Mouse (Mus musculus) heart, embryonic 15.5 days (tissue): ENCODE measurements around the gene St6gal1. TPM values are rescaled to one million over a fixed set of nuclear protein-coding genes. Genes with fewer than 3 reads are reported as not detected.

Experiments used
- ATAC-seq: fragments of 200-750 bp; cut with Nextera tagmentation; replicated peaks from 2 replicates; pipeline ENCODE4 v1.8.0; 2017; ENCODE audit warnings: low read depth, moderate TSS enrichment; ENCODE audit not compliant: insufficient number of reproducible peaks, insufficient read depth, low FRiP score
- H3K27ac ChIP-seq: fragments of 300-500 bp; sonication (generic); 2 replicates; pipeline ENCODE4 v1.5.1; 2015; ENCODE audit warnings: mild to moderate bottlenecking, inconsistent platforms
- H3K27me3 ChIP-seq: fragments of 300-500 bp; sonication (generic); 2 replicates; pipeline ENCODE4 v1.6.1; 2015; ENCODE audit warnings: inconsistent platforms
- H3K36me3 ChIP-seq: fragments of 300-500 bp; sonication (generic); 2 replicates; pipeline ENCODE4 v1.6.1; 2015; ENCODE audit warnings: mild to moderate bottlenecking, inconsistent platforms
- H3K4me1 ChIP-seq: fragments of 300-500 bp; sonication (generic); replicated peaks from 2 replicates; pipeline ENCODE4 v1.6.1; 2015; ENCODE audit warnings: inconsistent platforms
- H3K4me2 ChIP-seq: fragments of 300-500 bp; sonication (generic); 2 replicates; pipeline ENCODE4 v1.6.1; 2015; ENCODE audit warnings: inconsistent platforms, mild to moderate bottlenecking, moderate library complexity
- H3K4me3 ChIP-seq: fragments of 300-500 bp; sonication (generic); 2 replicates; pipeline ENCODE4 v1.5.1; 2015; ENCODE audit warnings: mild to moderate bottlenecking, inconsistent platforms
- H3K9ac ChIP-seq: fragments of 300-500 bp; sonication (generic); 2 replicates; pipeline ENCODE4 v1.6.1; 2015; ENCODE audit warnings: mild to moderate bottlenecking, inconsistent platforms
- H3K9me3 ChIP-seq: fragments of 300-500 bp; sonication (generic); replicated peaks from 2 replicates; pipeline ENCODE4 v1.6.1; 2016; ENCODE audit warnings: inconsistent platforms
- WGBS: fragments of 180-500 bp; shearing (Covaris S2); methylation state at CpG from one replicate; pipeline ENCODE4 v1.1.7; 2015; ENCODE audit warnings: mixed read lengths; 5-methylcytosine and 5-hydroxymethylcytosine counted together
- polyA plus RNA-seq: library from polyadenylated mRNA; unstranded; fragments of >200 nt; fragmentation: Nextera tagmentation; extraction: Ambion mirVana; gene quantifications from 2 replicates; pipeline ENCODE4 v1.2.1, GENCODE M21; 2015

Gene St6gal1
- polyA plus RNA-seq, 1 experiment from 2014 or later, result 14.8 TPM

- Histone ChIP-seq H3K4me3 (no peak overlapping the region), H3K4me2 (no peak overlapping the region), H3K9me3 (no peaks in the 10 kb centered on the region), H3K27ac (no peak overlapping the region; the same call in 1 of the 2 replicates), H3K9ac (no peak overlapping the region), H3K27me3 (0 out of 2 replicates have a peak, but pooled peaks cover 5% of the 10 kb centered on the region), H3K36me3 (no peaks in the 10 kb centered on the region), H3K4me1 (peaks cover 4% of the 10 kb centered on the region)
- 55% methylated on average over 5 of the region's 5 CpGs for WGBS
- no peak for ATAC-seq
Observed at GRCm38 (mm10) chr16:23291521-23291920, 67.0 kb downstream of the St6gal1 start.

GRCm38 (mm10) chr16:23294236-23294635 lies 69.7 kb downstream of the St6gal1 start:
- Histone ChIP-seq H3K4me1 (peaks cover 4% of the 10 kb centered on the region), H3K4me2 (no peak overlapping the region), H3K4me3 (no peak overlapping the region), H3K9ac (no peak overlapping the region), H3K27me3 (peaks cover 12% of the 10 kb centered on the region; the same call in 1 of the 2 replicates), H3K27ac (no peak overlapping the region), H3K9me3 (no peaks in the 10 kb centered on the region), H3K36me3 (no peaks in the 10 kb centered on the region)
- no peak for ATAC-seq
- 76% methylated on average over 3 of the region's 3 CpGs for WGBS

GRCm38 (mm10) chr16:23294747-23295146 lies 70.2 kb downstream of the St6gal1 start:
- H3K4me3 ChIP-seq, result no peak overlapping the region
- no peak overlapping the region for H3K27ac ChIP-seq
- peaks cover 4% of the 10 kb centered on the region for H3K4me1 ChIP-seq
- H3K9ac ChIP-seq, result no peak overlapping the region
- WGBS, result 91% methylated on average over 6 of the region's 6 CpGs
- no peak for ATAC-seq
- H3K36me3 ChIP-seq, result no peaks in the 10 kb centered on the region
- H3K4me2 ChIP-seq, result no peak overlapping the region
- H3K27me3 ChIP-seq, result peaks cover 12% of the 10 kb centered on the region; the same call in 1 of the 2 replicates
- H3K9me3 ChIP-seq, result no peaks in the 10 kb centered on the region

DNA sequence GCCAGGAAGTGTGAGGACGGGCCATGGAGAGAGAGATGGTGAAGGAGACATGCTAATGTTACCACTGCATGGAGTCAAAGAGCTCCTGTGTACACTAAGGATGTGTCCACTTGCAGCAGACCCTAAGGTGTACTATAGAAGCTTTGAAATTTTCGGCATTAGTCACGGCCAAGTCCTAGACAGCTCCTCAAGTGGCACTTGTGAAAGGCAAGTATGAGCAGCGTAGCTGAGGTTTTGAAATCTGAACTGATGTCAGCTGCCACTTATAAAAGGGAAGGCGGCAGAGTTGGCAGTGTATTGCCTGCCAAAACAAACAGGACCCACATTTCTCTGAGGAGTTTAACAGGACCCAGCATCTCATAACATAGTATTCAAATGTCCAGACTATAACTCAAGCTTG lies 71.2 kb downstream of the St6gal1 start:
- H3K27ac ChIP-seq, result no peak overlapping the region
- H3K36me3 ChIP-seq, result no peaks in the 10 kb centered on the region
- H3K4me1 ChIP-seq, result peaks cover 4% of the 10 kb centered on the region
- H3K4me3 ChIP-seq, result no peak overlapping the region
- H3K9ac ChIP-seq, result no peak overlapping the region
- WGBS, result 41% methylated on average over 5 of the region's 5 CpGs
- H3K4me2 ChIP-seq, result no peak overlapping the region
- H3K9me3 ChIP-seq, result no peaks in the 10 kb centered on the region
- ATAC-seq, result peak; percentile 58; the same call in 1 of the 2 replicates
- H3K27me3 ChIP-seq, result peaks cover 12% of the 10 kb centered on the region; the same call in 1 of the 2 replicates

DNA sequence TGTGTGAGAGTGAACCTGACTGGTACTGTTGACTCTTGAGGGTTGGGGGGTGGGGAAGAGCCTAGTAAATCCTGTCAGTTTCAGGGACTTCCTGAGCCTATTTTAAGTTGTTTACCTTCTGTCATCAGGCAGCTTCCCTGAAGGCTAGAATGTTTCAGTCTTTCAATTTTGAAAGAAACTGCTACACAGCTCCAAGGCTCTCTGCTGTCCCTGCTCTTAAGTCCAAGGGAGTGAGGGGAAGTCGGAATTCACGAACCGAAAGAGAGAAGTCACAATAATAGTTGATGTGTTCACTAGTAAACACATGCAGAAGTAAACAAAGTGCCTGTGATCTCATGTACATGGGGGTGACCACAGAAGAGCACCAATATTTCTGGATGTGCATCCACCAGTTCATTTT lies 72.2 kb downstream of the St6gal1 start:
- Histone ChIP-seq H3K27me3 (peaks cover 13% of the 10 kb centered on the region; the same call in 1 of the 2 replicates), H3K4me1 (peaks cover 4% of the 10 kb centered on the region), H3K27ac (no peak overlapping the region), H3K4me3 (no peak overlapping the region), H3K9ac (no peak overlapping the region), H3K36me3 (no peaks in the 10 kb centered on the region), H3K4me2 (no peak overlapping the region), H3K9me3 (no peaks in the 10 kb centered on the region)
- 93% methylated on average over 3 of the region's 3 CpGs for WGBS
- no peak for ATAC-seq

DNA sequence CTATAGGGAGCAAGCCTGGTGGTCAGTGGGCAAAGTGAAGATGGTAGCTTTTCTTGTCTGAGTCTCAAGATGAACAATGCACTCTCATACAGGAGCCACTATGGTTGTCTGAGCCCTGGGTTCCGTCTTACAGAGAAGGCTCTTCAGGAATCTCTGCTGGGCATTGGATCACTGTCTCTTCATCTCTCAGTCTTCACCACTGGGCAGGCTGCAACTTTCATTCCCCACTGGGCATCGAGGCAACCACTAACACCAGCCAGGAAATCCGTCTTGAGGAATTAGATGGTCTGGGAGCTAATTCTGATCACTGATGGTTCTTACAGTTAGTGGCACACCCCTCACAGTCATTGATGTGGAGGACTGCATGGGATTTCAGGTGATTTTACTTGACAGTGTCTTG lies 73.9 kb downstream of the St6gal1 start:
- H3K9ac ChIP-seq, result no peak overlapping the region
- H3K9me3 ChIP-seq, result no peaks in the 10 kb centered on the region
- peaks cover 17% of the 10 kb centered on the region; the same call in 1 of the 2 replicates for H3K27me3 ChIP-seq
- no peaks in the 10 kb centered on the region for H3K36me3 ChIP-seq
- no peak for ATAC-seq
- H3K27ac ChIP-seq, result no peak overlapping the region
- no peak overlapping the region for H3K4me3 ChIP-seq
- H3K4me2 ChIP-seq, result no peak overlapping the region
- 77% methylated on average over 3 of the region's 3 CpGs for WGBS
- H3K4me1 ChIP-seq, result peaks cover 4% of the 10 kb centered on the region

DNA sequence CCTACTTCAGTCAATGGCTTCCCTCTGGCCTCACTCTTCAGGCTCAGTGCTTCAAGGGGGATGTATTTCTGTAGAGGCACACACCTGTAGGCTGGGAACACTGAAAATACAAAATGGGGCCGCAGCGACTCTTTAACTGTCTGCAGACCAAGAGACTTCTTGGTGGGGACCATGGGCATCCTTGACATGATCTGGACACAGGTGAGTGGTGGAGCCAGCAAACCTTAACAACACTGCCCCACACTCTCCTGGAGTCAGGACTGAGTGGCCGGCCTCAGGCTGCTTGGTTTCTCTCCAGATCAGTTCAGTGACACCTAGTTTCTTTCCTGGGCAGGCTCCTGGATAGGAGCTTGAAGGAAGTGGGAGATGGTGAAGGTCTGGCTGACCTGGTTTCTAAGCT lies 74.4 kb downstream of the St6gal1 start:
- WGBS, result 99% methylated on average over 3 of the region's 3 CpGs
- H3K9me3 ChIP-seq, result no peaks in the 10 kb centered on the region
- H3K27ac ChIP-seq, result no peak overlapping the region
- ATAC-seq, result no peak
- no peak overlapping the region for H3K9ac ChIP-seq
- peaks cover 4% of the 10 kb centered on the region for H3K4me1 ChIP-seq
- no peak overlapping the region for H3K4me3 ChIP-seq
- H3K27me3 ChIP-seq, result peaks cover 17% of the 10 kb centered on the region; the same call in 1 of the 2 replicates
- no peak overlapping the region for H3K4me2 ChIP-seq
- no peaks in the 10 kb centered on the region for H3K36me3 ChIP-seq

- no peak for ATAC-seq
- H3K27ac ChIP-seq, result no peak overlapping the region
- H3K4me3 ChIP-seq, result no peak overlapping the region
- H3K9ac ChIP-seq, result no peak overlapping the region
- no peak overlapping the region for H3K4me2 ChIP-seq
- H3K9me3 ChIP-seq, result no peaks in the 10 kb centered on the region
- 74% methylated on average over 7 of the region's 7 CpGs for WGBS
- H3K36me3 ChIP-seq, result no peaks in the 10 kb centered on the region
- H3K27me3 ChIP-seq, result peaks cover 19% of the 10 kb centered on the region; the same call in 1 of the 2 replicates
- peaks cover 4% of the 10 kb centered on the region for H3K4me1 ChIP-seq
Observed at GRCm38 (mm10) chr16:23299904-23300740, 75.6 kb downstream of the St6gal1 start.

- ATAC-seq, result no peak
- WGBS, result 78% methylated on average over 7 of the region's 7 CpGs
- Histone ChIP-seq H3K4me2 (no peak overlapping the region), H3K4me3 (no peak overlapping the region), H3K27me3 (peaks cover 19% of the 10 kb centered on the region; the same call in 1 of the 2 replicates), H3K9ac (no peak overlapping the region), H3K4me1 (peaks cover 7% of the 10 kb centered on the region; the same call in 1 of the 2 replicates), H3K9me3 (no peaks in the 10 kb centered on the region), H3K36me3 (no peaks in the 10 kb centered on the region), H3K27ac (no peak overlapping the region)
Observed at GRCm38 (mm10) chr16:23301762-23302161, 77.2 kb downstream of the St6gal1 start.

DNA sequence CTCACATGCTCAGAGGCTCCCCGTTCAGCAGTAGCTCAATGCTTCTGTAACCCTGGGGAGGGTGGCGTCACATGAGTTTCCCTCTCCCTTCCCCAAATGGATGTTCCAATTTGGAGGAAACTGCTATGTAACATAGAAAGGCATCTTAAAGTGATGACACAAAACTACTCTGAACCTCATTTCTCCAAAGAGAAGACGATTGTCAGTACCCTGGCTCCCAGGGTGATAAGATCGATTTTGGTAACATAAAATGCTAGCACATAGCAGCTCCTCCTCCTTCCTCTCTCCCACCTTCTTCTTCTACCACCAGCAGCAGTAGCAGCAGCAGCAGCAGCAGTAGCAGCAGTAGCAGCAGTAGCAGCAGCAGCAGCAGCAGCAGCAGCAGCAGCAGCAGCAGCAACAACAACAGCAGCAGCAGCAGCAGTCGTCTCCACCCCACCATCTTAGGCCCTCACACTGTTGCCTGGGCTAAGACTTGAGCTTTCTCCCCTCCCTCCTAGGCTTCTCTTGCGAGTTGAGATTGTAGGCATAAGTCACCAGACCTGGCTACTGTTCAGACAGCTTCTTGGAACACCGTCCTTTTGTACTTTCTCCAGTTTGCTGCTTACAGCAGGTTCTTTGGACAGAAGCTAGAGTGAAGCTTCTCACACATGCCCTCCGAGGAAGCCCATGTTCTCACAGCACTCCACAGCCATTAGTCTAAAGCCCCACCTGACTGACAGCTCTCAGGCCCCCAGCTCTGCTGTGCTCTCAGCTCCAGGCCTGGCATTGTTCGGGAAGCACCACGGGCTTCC lies 81.5 kb downstream of the St6gal1 start:
- H3K4me3 ChIP-seq, result no peak overlapping the region
- H3K4me1 ChIP-seq, result peaks cover 12% of the 10 kb centered on the region; the same call in 1 of the 2 replicates
- H3K4me2 ChIP-seq, result no peak overlapping the region
- no peak for ATAC-seq
- H3K27ac ChIP-seq, result no peak overlapping the region
- H3K36me3 ChIP-seq, result no peaks in the 10 kb centered on the region
- no peak overlapping the region for H3K9ac ChIP-seq
- H3K27me3 ChIP-seq, result peaks cover 17% of the 10 kb centered on the region; the same call in 1 of the 2 replicates
- H3K9me3 ChIP-seq, result no peaks in the 10 kb centered on the region
- WGBS, result 57% methylated on average over 10 of the region's 10 CpGs
